Mouse (Mus musculus) MEL (cell line): Measurements from ENCODE around the gene Kcna3. TPM values are rescaled to one million over a fixed set of nuclear protein-coding genes. Genes with fewer than 3 reads are reported as not detected.

Experiments
- DNase-seq: peaks from one replicate; pipeline ENCODE4 v3.0.0; 2011; ENCODE audit warnings: low read depth, low spot score
- H3K27ac ChIP-seq: 2 replicates; pipeline ENCODE4 v1.5.1; 2012; ENCODE audit warnings: low read depth, mild to moderate bottlenecking, control low read depth, low read length, moderate library complexity; ENCODE audit not compliant: control insufficient read depth
- H3K27me3 ChIP-seq, 2 experiments: fragments of 150-350 bp in 1 of 2; sonication (generic) in 1 of 2; 2 replicates each; pipeline ENCODE4 v1.6.1; 2012; ENCODE audit warnings: low read length in 2 of 2, mild to moderate bottlenecking in 2 of 2, improper control_type of control experiment in 1 of 2, moderate library complexity in 1 of 2; ENCODE audit not compliant: insufficient read depth in 2 of 2, control insufficient read depth in 1 of 2
- H3K36me3 ChIP-seq, 2 experiments: 2 replicates each; pipeline ENCODE4 v1.6.1; 2012 to 2014; ENCODE audit warnings: low read length in 2 of 2, improper control_type of control experiment in 1 of 2, inconsistent platforms in 1 of 2, mild to moderate bottlenecking in 1 of 2; ENCODE audit not compliant: insufficient read depth in 2 of 2, control insufficient read depth in 1 of 2
- H3K4me1 ChIP-seq, 2 experiments: fragments of 150-350 bp in 1 of 2; sonication (generic) in 1 of 2; 2 replicates each; pipeline ENCODE4 v1.6.1; 2012; ENCODE audit warnings: low read length in 2 of 2, improper control_type of control experiment in 1 of 2, mild to moderate bottlenecking in 1 of 2; ENCODE audit not compliant: insufficient read depth in 2 of 2, control insufficient read depth in 1 of 2
- H3K4me3 ChIP-seq, 2 experiments: fragments of 150-350 bp in 1 of 2; sonication (generic) in 1 of 2; 2 replicates each; pipeline ENCODE4 v1.5.1; 2012; ENCODE audit warnings: low read depth in 2 of 2, low read length in 2 of 2, mild to moderate bottlenecking in 2 of 2, moderate library complexity in 2 of 2, control low read depth in 1 of 2, improper control_type of control experiment in 1 of 2; ENCODE audit not compliant: control insufficient read depth in 1 of 2, insufficient read depth in 1 of 2
- H3K79me2 ChIP-seq: 2 replicates; pipeline ENCODE4 v1.6.1; 2012; ENCODE audit warnings: mild to moderate bottlenecking, low read length, moderate library complexity; ENCODE audit not compliant: control insufficient read depth, poor library complexity, insufficient read depth
- H3K9ac ChIP-seq: 2 replicates; pipeline ENCODE4 v1.6.1; 2012; ENCODE audit warnings: low read depth, mild to moderate bottlenecking, control low read depth, low read length, moderate library complexity; ENCODE audit not compliant: control insufficient read depth, poor library complexity, severe bottlenecking
- H3K9me3 ChIP-seq: fragments of 150-350 bp; sonication (generic); replicated peaks from 2 replicates; pipeline ENCODE4 v1.6.1; 2012; ENCODE audit warnings: mild to moderate bottlenecking, low read length, improper control_type of control experiment, moderate library complexity; ENCODE audit not compliant: insufficient read depth
- CHD1 ChIP-seq: IDR thresholded peaks from 2 replicates; pipeline ENCODE4 v1.6.1; 2012; ENCODE audit warnings: low read depth, mild to moderate bottlenecking, inconsistent platforms, low read length, improper control_type of control experiment
- CHD2 ChIP-seq: IDR thresholded peaks from 2 replicates; pipeline ENCODE4 v1.6.1; 2011; ENCODE audit warnings: low read length, improper control_type of control experiment
- CTCF ChIP-seq, 3 experiments: IDR thresholded peaks in 2 of 3; conservative IDR thresholded peaks in 1 of 3; 2 replicates each; pipeline ENCODE4 v1.5.1; 2011 to 2012; ENCODE audit warnings: low read length in 3 of 3, low read depth in 2 of 3, mild to moderate bottlenecking in 2 of 3, improper control_type of control experiment in 1 of 3, inconsistent platforms in 1 of 3, mixed read lengths in 1 of 3, moderate library complexity in 1 of 3; ENCODE audit not compliant: control insufficient read depth in 1 of 3, insufficient read depth in 1 of 3, poor library complexity in 1 of 3, severe bottlenecking in 1 of 3
- E2F4 ChIP-seq: IDR thresholded peaks from 2 replicates; pipeline ENCODE4 v1.6.1; 2011; ENCODE audit warnings: low read depth, low read length, improper control_type of control experiment, borderline replicate concordance
- ETS1 ChIP-seq: IDR thresholded peaks from 2 replicates; pipeline ENCODE4 v1.6.1; 2012; ENCODE audit warnings: low read depth, mild to moderate bottlenecking, inconsistent platforms, low read length, improper control_type of control experiment, moderate library complexity
- JUND ChIP-seq: IDR thresholded peaks from 2 replicates; pipeline ENCODE4 v1.6.1; 2011; ENCODE audit warnings: low read depth, mild to moderate bottlenecking, improper control_type of control experiment, low read length
- KAT2A ChIP-seq: conservative IDR thresholded peaks from 2 replicates; pipeline ENCODE4 v1.6.1; 2012; ENCODE audit warnings: low read depth, low read length, improper control_type of control experiment, inconsistent platforms
- MAZ ChIP-seq: IDR thresholded peaks from 2 replicates; pipeline ENCODE4 v1.6.1; 2012; ENCODE audit warnings: low read depth, mild to moderate bottlenecking, inconsistent platforms, low read length, improper control_type of control experiment
- MEF2A ChIP-seq: IDR thresholded peaks from 2 replicates; pipeline ENCODE4 v1.6.1; 2014; ENCODE audit warnings: low read depth, mild to moderate bottlenecking, inconsistent platforms, low read length, improper control_type of control experiment; ENCODE audit not compliant: poor library complexity, insufficient replicate concordance, severe bottlenecking; ENCODE audit errors: extremely low read depth
- MXI1 ChIP-seq: IDR thresholded peaks from 2 replicates; pipeline ENCODE4 v1.6.1; 2011; ENCODE audit warnings: mild to moderate bottlenecking, low read depth, low read length, improper control_type of control experiment
- MYC ChIP-seq: IDR thresholded peaks from 2 replicates; pipeline ENCODE4 v1.6.1; 2011; ENCODE audit warnings: low read depth, mild to moderate bottlenecking, low read length, improper control_type of control experiment, moderate library complexity
- NELFE ChIP-seq: IDR thresholded peaks from 2 replicates; pipeline ENCODE4 v1.6.1; 2011; ENCODE audit warnings: low read depth, low read length, improper control_type of control experiment
- NRF1 ChIP-seq: IDR thresholded peaks from 2 replicates; pipeline ENCODE4 v1.6.1; 2014; ENCODE audit warnings: low read depth, mild to moderate bottlenecking, inconsistent platforms, low read length, improper control_type of control experiment, moderate library complexity; ENCODE audit not compliant: poor library complexity, insufficient read depth, severe bottlenecking
- POLR2AphosphoS2 ChIP-seq: IDR thresholded peaks from 2 replicates; pipeline ENCODE4 v1.6.1; 2011; ENCODE audit warnings: low read length, improper control_type of control experiment
- POLR2AphosphoS5 ChIP-seq: IDR thresholded peaks from 2 replicates; pipeline ENCODE4 v1.6.1; 2012; ENCODE audit warnings: low read depth, borderline replicate concordance, mild to moderate bottlenecking, inconsistent platforms, low read length, moderate library complexity, mixed read lengths
- RAD21 ChIP-seq: IDR thresholded peaks from 2 replicates; pipeline ENCODE4 v1.6.1; 2011; ENCODE audit warnings: mild to moderate bottlenecking, low read depth, low read length, improper control_type of control experiment
- RCOR1 ChIP-seq: IDR thresholded peaks from 2 replicates; pipeline ENCODE4 v1.6.1; 2012; ENCODE audit warnings: low read depth, mild to moderate bottlenecking, inconsistent platforms, low read length, improper control_type of control experiment
- SMC3 ChIP-seq: IDR thresholded peaks from 2 replicates; pipeline ENCODE4 v1.6.1; 2011; ENCODE audit warnings: low read depth, low read length, improper control_type of control experiment
- TBP ChIP-seq: IDR thresholded peaks from 2 replicates; pipeline ENCODE4 v1.8.0; 2011; ENCODE audit warnings: low read depth, low read length, improper control_type of control experiment
- UBTF ChIP-seq: IDR thresholded peaks from 2 replicates; pipeline ENCODE4 v1.6.1; 2012; ENCODE audit warnings: low read depth, mild to moderate bottlenecking, inconsistent platforms, low read length, improper control_type of control experiment, moderate library complexity, borderline replicate concordance; ENCODE audit not compliant: insufficient read depth
- USF1 ChIP-seq: IDR thresholded peaks from 2 replicates; pipeline ENCODE4 v1.6.1; 2014; ENCODE audit warnings: low read depth, mild to moderate bottlenecking, inconsistent platforms, low read length, improper control_type of control experiment, moderate library complexity
- USF2 ChIP-seq, 2 experiments: IDR thresholded peaks; 2 replicates each; pipeline ENCODE4 v1.6.1; 2011 to 2012; ENCODE audit warnings: improper control_type of control experiment in 2 of 2, low read length in 2 of 2, borderline replicate concordance in 1 of 2, inconsistent platforms in 1 of 2, low read depth in 1 of 2, mild to moderate bottlenecking in 1 of 2; ENCODE audit not compliant: insufficient read depth in 1 of 2
- ZC3H11A ChIP-seq: IDR thresholded peaks from 2 replicates; pipeline ENCODE4 v1.6.1; 2012; ENCODE audit warnings: low read depth, mild to moderate bottlenecking, inconsistent platforms, low read length, improper control_type of control experiment
- ZMIZ1 ChIP-seq: IDR thresholded peaks from 2 replicates; pipeline ENCODE4 v1.6.1; 2012; ENCODE audit warnings: low read depth, mild to moderate bottlenecking, inconsistent platforms, low read length, improper control_type of control experiment, moderate library complexity
- polyA plus RNA-seq, 2 experiments: library from polyadenylated mRNA; stranded (reverse) in 1 of 2; unstranded in 1 of 2; fragments of >175 nt in 1 of 2; fragments of >200 nt in 1 of 2; gene quantifications; 2 replicates each; pipeline versions ENCODE4 v1.2.1 to v1.2.4; 2012; ENCODE audit warnings: low replicate concordance in 2 of 2, low read depth in 1 of 2; ENCODE audit not compliant: insufficient read length in 2 of 2, insufficient read depth in 1 of 2, missing spikeins in 1 of 2
- total RNA-seq: library from RNA; depleted of rRNA; stranded (reverse); fragments of 300-350 nt; gene quantifications from 2 replicates; pipeline ENCODE4 v1.2.3, GENCODE M21; 2012

Kcna3 gene
- total and polyA plus RNA-seq, 3 experiments: not detected

DNA sequence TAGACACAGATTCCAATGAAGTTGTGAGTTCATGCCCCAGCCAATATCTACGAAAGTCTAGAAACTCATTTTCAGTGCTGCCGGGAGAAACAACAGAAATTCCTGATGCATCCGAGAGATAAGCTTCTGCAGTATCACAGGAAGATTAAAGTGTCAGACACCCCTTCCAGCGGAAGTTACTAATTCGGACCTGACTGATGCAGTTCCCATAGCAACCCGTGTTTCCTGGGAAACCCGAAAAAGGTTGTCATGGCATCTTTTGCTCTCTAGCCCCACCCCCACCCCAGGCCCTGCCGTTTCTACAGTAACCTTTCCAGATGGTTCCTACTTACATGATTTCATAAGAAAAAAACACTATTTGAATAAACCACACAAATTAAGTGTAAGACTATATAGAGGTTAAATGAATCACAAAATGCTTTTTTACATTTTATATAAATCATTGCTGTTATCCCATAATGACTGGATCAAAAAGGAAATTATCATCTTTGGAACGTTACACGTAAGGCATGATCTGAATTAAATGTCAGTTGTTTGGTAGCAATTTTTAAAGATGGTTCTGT lies 2.8 kb downstream of the Kcna3 start:
- no peaks in the 10 kb centered on the region for H3K9me3 ChIP-seq
- no peaks in the 10 kb centered on the region for H3K4me1 ChIP-seq
- no peak overlapping the region for H3K4me3 ChIP-seq
- H3K9ac ChIP-seq: no peak overlapping the region
- H3K27me3 ChIP-seq: no peaks in the 10 kb centered on the region
- no peaks in the 10 kb centered on the region for H3K79me2 ChIP-seq
- no peaks in the 10 kb centered on the region for H3K36me3 ChIP-seq
- no peak for DNase-seq
- no peak overlapping the region for H3K27ac ChIP-seq
- no peak for TF ChIP-seq NRF1
- TF ChIP-seq ETS1: no peak
- TF ChIP-seq MYC: no peak
- no peak for TF ChIP-seq ZMIZ1
- no peak for TF ChIP-seq TBP
- no peak for TF ChIP-seq CTCF (IDR thresholded peaks at IDR 0.05 in 2 of 3, conservative IDR thresholded peaks at IDR 0.05 in 1 of 3; ENCODE audit: control insufficient read depth in 1 of 3, insufficient read depth in 1 of 3, low read depth in 2 of 3, low read length in 3 of 3, poor library complexity in 1 of 3, severe bottlenecking in 1 of 3)
- TF ChIP-seq RCOR1: no peak
- TF ChIP-seq KAT2A: no peak
- no peak for TF ChIP-seq JUND
- no peak for TF ChIP-seq UBTF
- TF ChIP-seq CHD2: no peak
- TF ChIP-seq MXI1: no peak
- no peak for TF ChIP-seq CHD1
- TF ChIP-seq POLR2AphosphoS5: no peak
- TF ChIP-seq MAZ: no peak
- no peak for TF ChIP-seq POLR2AphosphoS2

DNA sequence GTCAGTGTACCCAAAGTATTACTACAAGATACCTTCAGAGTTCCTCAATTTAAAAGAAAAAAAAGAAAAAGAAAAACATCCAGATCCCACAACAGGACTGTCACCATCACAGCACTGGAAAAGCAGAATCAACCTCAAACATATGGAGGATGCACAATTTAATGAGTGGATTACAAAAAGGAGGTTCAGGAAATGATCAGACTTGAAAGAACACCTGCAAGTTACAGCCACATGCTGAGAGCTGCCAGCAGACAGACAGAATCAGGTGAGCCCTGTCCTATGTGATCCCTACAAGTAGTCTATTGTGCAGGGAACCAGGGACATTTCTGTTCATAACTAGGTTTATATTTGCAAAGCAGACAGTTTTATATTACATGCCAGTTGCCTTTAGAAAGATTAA lies 3.3 kb downstream of the Kcna3 start:
- H3K9ac ChIP-seq: no peak overlapping the region
- H3K4me1 ChIP-seq: no peaks in the 10 kb centered on the region
- H3K36me3 ChIP-seq: no peaks in the 10 kb centered on the region
- no peak overlapping the region for H3K27ac ChIP-seq
- H3K4me3 ChIP-seq: no peak overlapping the region
- no peaks in the 10 kb centered on the region for H3K9me3 ChIP-seq
- H3K79me2 ChIP-seq: no peaks in the 10 kb centered on the region
- no peak for DNase-seq
- TF ChIP-seq USF1 (no peak), E2F4 (no peak), TBP (no peak), ZC3H11A (no peak), NELFE (no peak), USF2 (IDR thresholded peaks at IDR 0.05; ENCODE audit: borderline replicate concordance in 1 of 2, insufficient read depth in 1 of 2, low read depth in 1 of 2, low read length in 2 of 2) (no peak), MYC (no peak), UBTF (no peak), RAD21 (no peak), ETS1 (no peak), CHD2 (no peak), SMC3 (no peak), MEF2A (no peak)
- TF ChIP-seq, all 39 proteins: peak for 0
- H3K27me3 ChIP-seq: no peaks in the 10 kb centered on the region
